Mouse (Mus musculus): ENCODE measurements around the gene Gm7361.
"Not testable (repeated sequence)": the region's sequence is repeated elsewhere in the genome, so short reads cannot be mapped to it uniquely, and the experiment has no call there.

The Gm7361 gene

GRCm38 (mm10) chr5:26257391-26257790 is at the start of gene Gm7361:
TSS of gene Gm7361 (plus strand) at chr5:26257691.
- in situ Hi-C loops (cut with MboI, MseI): not testable (repeated sequence)

- in situ Hi-C loops (cut with MboI, MseI): no loop called here
Measured at GRCm38 (mm10) chr5:26211030-26211429, 46.5 kb upstream of the Gm7361 start.

GRCm38 (mm10) chr5:26222076-26222475 is 35.4 kb upstream of the Gm7361 start:
- in situ Hi-C loops (cut with MboI, MseI): no loop called here

GRCm38 (mm10) chr5:26266656-26267055 is 9.2 kb downstream of the Gm7361 start:
- in situ Hi-C loops (cut with MboI, MseI): not testable (repeated sequence)

- in situ Hi-C loops (cut with MboI, MseI): no loop called here
Measured at GRCm38 (mm10) chr5:26280361-26280760, 22.9 kb downstream of the Gm7361 start.

- in situ Hi-C loops (cut with MboI, MseI): no loop called here
Measured at GRCm38 (mm10) chr5:26281717-26282116, 24.2 kb downstream of the Gm7361 start.

GRCm38 (mm10) chr5:26282282-26282681 is 24.8 kb downstream of the Gm7361 start:
- in situ Hi-C loops (cut with MboI, MseI): no loop called here

- in situ Hi-C loops (cut with MboI, MseI): no loop called here
Measured at GRCm38 (mm10) chr5:26283399-26283798, 25.9 kb downstream of the Gm7361 start.

GRCm38 (mm10) chr5:26291621-26292020 is 34.1 kb downstream of the Gm7361 start:
- in situ Hi-C loops (cut with MboI, MseI): no loop called here

- in situ Hi-C loops (cut with MboI, MseI): no loop called here
Measured at GRCm38 (mm10) chr5:26293258-26293657, 35.8 kb downstream of the Gm7361 start.
